Mouse (Mus musculus): ENCODE measurements around the gene Isg20. TPM values are rescaled to one million over a fixed set of nuclear protein-coding genes. Genes with fewer than 3 reads are reported as not detected.
A peak's percentile ranks its signal among the peaks of the same experiment; 100 is the strongest.

Isg20 gene
- polyA plus RNA-seq, 1 experiment from 2014 or later, result 0.49 TPM

GRCm38 (mm10) chr7:78909026-78909425, 4.2 kb upstream of the Isg20 start:
- H3K4me3 ChIP-seq, result no peak overlapping the region
- H3K9me3 ChIP-seq, result no peaks in the 10 kb centered on the region
- no peaks in the 10 kb centered on the region for H3K27me3 ChIP-seq
- peaks cover 33% of the 10 kb centered on the region for H3K36me3 ChIP-seq
- peaks cover 18% of the 10 kb centered on the region for H3K4me1 ChIP-seq
- H3K9ac ChIP-seq, result no peak overlapping the region
- H3K27ac ChIP-seq, result no peak overlapping the region; the same call in 1 of the 2 replicates
- H3K4me2 ChIP-seq, result no peak overlapping the region
- 68% methylated on average over 6 of the region's 6 CpGs for WGBS
- no peak for ATAC-seq (ENCODE audit: insufficient number of reproducible peaks, insufficient read depth, low FRiP score, low TSS enrichment, low read depth)

DNA sequence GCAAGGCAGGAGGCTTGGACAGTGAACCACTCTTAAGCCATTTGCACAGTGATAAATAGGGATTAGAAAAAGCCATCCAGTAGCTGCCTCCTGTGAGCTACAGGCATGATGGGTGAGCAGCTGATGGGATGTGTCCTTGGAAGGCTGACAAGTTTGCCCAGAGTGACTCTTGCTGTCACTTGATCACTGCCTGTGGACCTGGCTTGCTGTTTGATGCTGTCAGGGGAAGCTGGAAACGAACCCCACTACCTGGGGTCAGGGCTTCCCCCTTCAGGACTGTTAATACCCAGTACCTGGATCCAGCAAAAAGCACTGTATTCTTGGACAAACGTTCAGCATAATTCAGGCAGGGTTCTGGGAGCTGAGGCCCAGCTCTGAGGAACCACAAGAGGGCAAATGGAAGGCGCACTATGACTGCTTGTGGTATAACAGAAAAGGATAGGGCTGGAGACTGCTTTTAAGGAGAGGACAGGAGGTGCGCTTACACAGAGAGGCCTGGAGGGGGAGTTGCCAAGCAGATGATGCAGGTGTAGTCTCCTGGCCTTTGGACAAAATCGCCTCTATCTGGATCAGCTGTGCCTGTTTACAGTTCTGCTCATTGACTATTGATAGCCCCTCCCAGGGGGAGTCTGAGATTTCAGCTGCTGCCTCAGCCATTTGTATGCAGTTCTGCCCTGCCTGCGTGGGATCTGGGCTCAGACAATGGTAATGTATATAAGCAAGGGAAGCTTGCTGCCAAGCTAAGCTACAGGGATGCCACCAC, 2.7 kb upstream of the Isg20 start:
- H3K27ac ChIP-seq, result no peak overlapping the region
- no peak for ATAC-seq (ENCODE audit: insufficient number of reproducible peaks, insufficient read depth, low FRiP score, low TSS enrichment, low read depth)
- 42% methylated on average over 6 of the region's 6 CpGs for WGBS
- no peaks in the 10 kb centered on the region for H3K9me3 ChIP-seq
- H3K4me2 ChIP-seq, result no peak overlapping the region
- H3K9ac ChIP-seq, result no peak overlapping the region
- H3K27me3 ChIP-seq, result no peaks in the 10 kb centered on the region
- H3K4me3 ChIP-seq, result no peak overlapping the region
- H3K36me3 ChIP-seq, result peaks cover 24% of the 10 kb centered on the region
- H3K4me1 ChIP-seq, result peaks cover 22% of the 10 kb centered on the region

DNA sequence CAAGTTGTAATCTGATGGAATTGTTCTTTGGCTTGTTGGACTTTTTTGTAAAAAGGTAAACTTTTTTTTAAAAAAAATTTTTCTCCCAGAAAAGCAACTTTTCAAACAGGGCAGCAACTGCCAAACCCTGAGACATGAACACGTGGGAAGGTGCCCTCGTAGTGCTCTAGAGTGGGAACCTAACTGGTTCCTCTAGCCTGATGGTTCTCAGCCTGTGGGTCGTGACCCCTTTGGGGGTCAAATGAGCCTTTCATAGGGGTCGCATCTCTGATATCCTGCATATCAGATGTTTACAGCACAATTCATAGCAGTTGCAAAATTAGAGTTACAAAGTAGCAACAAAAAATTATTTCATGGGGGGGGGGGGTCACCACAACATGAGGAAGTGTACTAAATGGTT, 2.0 kb upstream of the Isg20 start:
- H3K4me3 ChIP-seq, result no peak overlapping the region
- no peak overlapping the region for H3K27ac ChIP-seq
- peaks cover 17% of the 10 kb centered on the region for H3K36me3 ChIP-seq
- H3K9ac ChIP-seq, result no peak overlapping the region
- H3K4me1 ChIP-seq, result peaks cover 22% of the 10 kb centered on the region
- H3K27me3 ChIP-seq, result no peaks in the 10 kb centered on the region
- no peaks in the 10 kb centered on the region for H3K9me3 ChIP-seq
- no peak for ATAC-seq (ENCODE audit: insufficient number of reproducible peaks, insufficient read depth, low FRiP score, low TSS enrichment, low read depth)
- no peak overlapping the region for H3K4me2 ChIP-seq
- WGBS, result 84% methylated on average over 4 of the region's 4 CpGs

DNA sequence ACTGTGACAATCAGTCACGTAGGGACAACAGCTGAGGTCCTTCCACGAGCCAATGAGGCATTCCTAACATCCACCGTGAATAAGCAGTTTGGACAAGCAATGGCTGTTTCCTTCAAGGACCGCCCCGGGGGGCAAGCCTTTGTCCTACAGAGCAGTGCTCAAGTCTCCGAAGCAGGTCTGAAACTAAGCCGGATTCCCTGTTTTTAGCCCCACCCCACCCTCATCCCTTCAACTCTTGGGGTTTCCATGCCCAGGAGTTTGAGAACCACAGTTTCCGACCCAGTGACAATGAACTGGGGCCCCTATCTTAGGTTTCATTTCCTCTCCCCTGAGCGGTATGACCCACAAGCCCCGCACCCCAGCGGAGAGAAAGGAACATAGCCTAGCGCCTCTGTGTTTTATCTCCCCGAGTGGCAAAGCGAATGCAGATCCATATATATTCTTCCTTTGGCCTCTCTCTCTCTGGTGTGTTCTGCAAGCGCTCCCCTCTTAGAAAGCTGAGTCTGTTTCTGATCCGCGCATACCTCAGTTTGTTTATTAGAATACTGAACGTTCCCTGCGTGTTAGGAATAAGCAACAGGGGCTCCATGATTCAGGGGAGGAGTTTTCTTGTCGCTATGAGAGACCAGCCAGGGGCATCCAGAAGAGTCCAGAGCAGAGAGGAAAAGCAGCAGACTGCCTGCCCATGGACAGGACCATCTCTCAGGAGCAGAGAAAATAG, 811 bp upstream of the Isg20 start:
- 17% methylated on average over 20 of the region's 20 CpGs for WGBS
- no peak for ATAC-seq (ENCODE audit: insufficient number of reproducible peaks, insufficient read depth, low FRiP score, low TSS enrichment, low read depth)
- no peaks in the 10 kb centered on the region for H3K9me3 ChIP-seq
- peaks cover 6% of the 10 kb centered on the region; the same call in 1 of the 2 replicates for H3K36me3 ChIP-seq
- H3K4me1 ChIP-seq, result peaks cover 22% of the 10 kb centered on the region
- peak overlapping the region; percentile 54 for H3K4me2 ChIP-seq
- H3K4me3 ChIP-seq, result peak overlapping the region; percentile 12; the same call in 1 of the 2 replicates
- peak overlapping the region; percentile 40 for H3K9ac ChIP-seq
- H3K27me3 ChIP-seq, result no peaks in the 10 kb centered on the region
- no peak overlapping the region for H3K27ac ChIP-seq

DNA sequence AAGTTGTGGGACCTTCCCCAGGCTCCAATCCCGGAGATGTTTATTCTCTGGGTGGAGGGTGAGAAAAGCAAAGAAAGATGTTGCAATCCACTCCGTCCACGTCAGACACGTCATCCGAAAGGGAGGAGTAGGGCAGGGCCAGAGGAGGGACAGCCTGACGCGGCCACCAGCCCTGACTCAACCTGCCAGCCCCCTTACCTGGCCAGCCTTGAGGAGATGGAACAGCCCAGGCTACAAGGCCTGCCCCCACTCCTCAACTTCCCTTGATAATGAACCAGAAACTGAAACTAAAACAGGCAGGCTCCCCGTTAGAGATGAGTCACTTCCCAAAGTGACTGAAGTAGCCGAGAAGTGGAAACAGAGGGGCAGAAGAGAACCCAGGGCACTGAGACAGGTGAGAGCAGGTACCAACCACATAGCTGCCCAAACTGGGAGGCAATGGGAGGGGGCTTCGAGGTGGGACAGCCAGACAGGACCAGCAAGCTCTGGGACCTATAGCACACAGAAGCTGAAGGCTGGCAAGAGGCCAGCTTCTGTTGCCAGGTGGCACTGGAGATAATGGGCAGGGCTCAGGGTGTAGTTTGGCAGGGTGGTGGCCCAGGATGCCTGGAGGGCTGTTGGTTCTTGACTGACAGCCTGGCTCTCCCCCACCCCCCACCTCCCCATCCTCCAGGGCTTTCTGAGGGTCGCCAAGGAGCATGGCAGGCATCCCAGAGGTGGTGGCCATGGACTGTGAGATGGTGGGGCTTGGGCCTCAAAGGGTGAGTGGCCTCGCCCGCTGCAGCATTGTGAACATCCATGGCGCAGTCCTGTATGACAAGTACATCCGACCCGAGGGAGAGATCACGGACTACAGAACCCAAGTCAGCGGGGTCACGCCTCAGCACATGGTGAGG, 673 bp downstream of the Isg20 start:
- Histone ChIP-seq H3K4me2 (no peak overlapping the region), H3K4me1 (peaks cover 22% of the 10 kb centered on the region), H3K27ac (no peak overlapping the region), H3K36me3 (no peaks in the 10 kb centered on the region; the same call in 1 of the 2 replicates), H3K4me3 (no peak overlapping the region), H3K27me3 (no peaks in the 10 kb centered on the region), H3K9me3 (no peaks in the 10 kb centered on the region), H3K9ac (no peak overlapping the region)
- WGBS, result 79% methylated on average over 19 of the region's 19 CpGs
- ATAC-seq (ENCODE audit: insufficient number of reproducible peaks, insufficient read depth, low FRiP score, low TSS enrichment, low read depth), result no peak

DNA sequence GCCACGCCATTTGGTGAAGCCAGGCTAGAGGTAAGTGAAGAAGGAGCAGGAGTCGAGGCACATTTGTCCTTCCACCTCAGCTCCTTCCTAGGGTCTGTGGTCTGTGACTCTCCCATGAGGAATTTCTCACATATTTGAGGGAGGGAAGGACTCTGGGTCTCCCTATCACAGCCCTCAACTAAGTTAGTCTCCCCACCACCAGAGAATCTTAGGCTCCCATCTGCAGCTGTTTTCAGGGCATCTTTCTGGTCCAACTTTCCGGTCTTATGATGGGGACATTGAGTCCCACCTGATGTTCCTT, 1.3 kb downstream of the Isg20 start:
- no peak overlapping the region for H3K27ac ChIP-seq
- no peaks in the 10 kb centered on the region; the same call in 1 of the 2 replicates for H3K36me3 ChIP-seq
- peaks cover 22% of the 10 kb centered on the region for H3K4me1 ChIP-seq
- ATAC-seq (ENCODE audit: insufficient number of reproducible peaks, insufficient read depth, low FRiP score, low TSS enrichment, low read depth), result no peak
- no peak overlapping the region for H3K4me3 ChIP-seq
- H3K9ac ChIP-seq, result no peak overlapping the region
- WGBS, result 81% methylated on average over 3 of the region's 3 CpGs
- no peak overlapping the region for H3K4me2 ChIP-seq
- H3K9me3 ChIP-seq, result no peaks in the 10 kb centered on the region
- no peaks in the 10 kb centered on the region for H3K27me3 ChIP-seq

GRCm38 (mm10) chr7:78914896-78915510, 1.8 kb downstream of the Isg20 start:
- Histone ChIP-seq H3K4me2 (no peak overlapping the region), H3K9me3 (no peaks in the 10 kb centered on the region), H3K4me3 (no peak overlapping the region), H3K4me1 (peaks cover 22% of the 10 kb centered on the region), H3K27ac (no peak overlapping the region), H3K27me3 (no peaks in the 10 kb centered on the region), H3K36me3 (no peaks in the 10 kb centered on the region), H3K9ac (no peak overlapping the region)
- WGBS, result 81% methylated on average over 11 of the region's 11 CpGs
- ATAC-seq (ENCODE audit: insufficient number of reproducible peaks, insufficient read depth, low FRiP score, low TSS enrichment, low read depth), result no peak

GRCm38 (mm10) chr7:78918686-78919085, 5.5 kb downstream of the Isg20 start:
- no peaks in the 10 kb centered on the region for H3K36me3 ChIP-seq
- no peaks in the 10 kb centered on the region; the same call in 1 of the 2 replicates for H3K27me3 ChIP-seq
- no peak overlapping the region for H3K4me2 ChIP-seq
- H3K9me3 ChIP-seq, result no peaks in the 10 kb centered on the region
- ATAC-seq (ENCODE audit: insufficient number of reproducible peaks, insufficient read depth, low FRiP score, low TSS enrichment, low read depth), result peak; percentile 64; the same call in 1 of the 2 replicates
- H3K27ac ChIP-seq, result no peak overlapping the region
- no peak overlapping the region for H3K9ac ChIP-seq
- no peak overlapping the region for H3K4me3 ChIP-seq
- H3K4me1 ChIP-seq, result peaks cover 7% of the 10 kb centered on the region; the same call in 1 of the 2 replicates
- WGBS, result 41% methylated on average over 4 of the region's 4 CpGs

DNA sequence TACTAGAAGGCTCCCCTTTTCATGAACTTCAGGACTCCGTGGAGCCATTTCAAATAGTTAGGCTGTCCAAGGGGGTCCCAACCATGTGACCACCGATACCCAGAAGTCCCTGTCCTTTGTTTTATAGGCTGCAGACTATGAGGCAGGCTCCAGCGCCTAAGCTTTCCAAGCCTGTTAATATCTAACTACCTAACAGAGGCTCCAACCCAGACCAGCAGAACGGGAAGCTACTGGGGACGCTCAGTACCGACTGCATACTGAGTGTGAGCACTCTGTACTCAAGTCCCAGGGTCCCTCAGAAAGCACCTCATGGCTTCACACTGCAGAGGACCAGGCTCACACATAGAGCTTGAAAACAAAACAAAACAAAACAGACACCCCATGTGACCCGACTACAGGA, 9.3 kb downstream of the Isg20 start:
- H3K36me3 ChIP-seq, result no peaks in the 10 kb centered on the region
- H3K27ac ChIP-seq, result no peak overlapping the region
- no peak for ATAC-seq (ENCODE audit: insufficient number of reproducible peaks, insufficient read depth, low FRiP score, low TSS enrichment, low read depth)
- peaks cover 13% of the 10 kb centered on the region for H3K4me1 ChIP-seq
- WGBS, result 73% methylated on average over 7 of the region's 7 CpGs
- H3K4me3 ChIP-seq, result no peak overlapping the region
- no peak overlapping the region for H3K9ac ChIP-seq
- no peaks in the 10 kb centered on the region; the same call in 1 of the 2 replicates for H3K27me3 ChIP-seq
- H3K4me2 ChIP-seq, result no peak overlapping the region
- H3K9me3 ChIP-seq, result no peaks in the 10 kb centered on the region

GRCm38 (mm10) chr7:78924300-78924699, 11.1 kb downstream of the Isg20 start:
- Histone ChIP-seq H3K9me3 (no peaks in the 10 kb centered on the region), H3K36me3 (no peaks in the 10 kb centered on the region), H3K9ac (no peak overlapping the region), H3K4me2 (no peak overlapping the region), H3K27me3 (no peaks in the 10 kb centered on the region; the same call in 1 of the 2 replicates), H3K4me3 (no peak overlapping the region), H3K4me1 (peaks cover 13% of the 10 kb centered on the region), H3K27ac (no peak overlapping the region)
- 7% methylated on average over 6 of the region's 6 CpGs for WGBS
- ATAC-seq (ENCODE audit: insufficient number of reproducible peaks, insufficient read depth, low FRiP score, low TSS enrichment, low read depth), result no peak

GRCm38 (mm10) chr7:78924796-78925195, 11.6 kb downstream of the Isg20 start:
- H3K4me1 ChIP-seq, result peaks cover 13% of the 10 kb centered on the region
- H3K4me3 ChIP-seq, result no peak overlapping the region
- no peak for ATAC-seq (ENCODE audit: insufficient number of reproducible peaks, insufficient read depth, low FRiP score, low TSS enrichment, low read depth)
- 56% methylated on average over 7 of the region's 7 CpGs for WGBS
- H3K4me2 ChIP-seq, result no peak overlapping the region
- H3K9ac ChIP-seq, result no peak overlapping the region
- H3K27me3 ChIP-seq, result no peaks in the 10 kb centered on the region; the same call in 1 of the 2 replicates
- H3K9me3 ChIP-seq, result no peaks in the 10 kb centered on the region
- H3K36me3 ChIP-seq, result no peaks in the 10 kb centered on the region
- H3K27ac ChIP-seq, result no peak overlapping the region
